Comparison of ENCODE assay signal across 29 mouse cellular contexts in the genomic region with DNA sequence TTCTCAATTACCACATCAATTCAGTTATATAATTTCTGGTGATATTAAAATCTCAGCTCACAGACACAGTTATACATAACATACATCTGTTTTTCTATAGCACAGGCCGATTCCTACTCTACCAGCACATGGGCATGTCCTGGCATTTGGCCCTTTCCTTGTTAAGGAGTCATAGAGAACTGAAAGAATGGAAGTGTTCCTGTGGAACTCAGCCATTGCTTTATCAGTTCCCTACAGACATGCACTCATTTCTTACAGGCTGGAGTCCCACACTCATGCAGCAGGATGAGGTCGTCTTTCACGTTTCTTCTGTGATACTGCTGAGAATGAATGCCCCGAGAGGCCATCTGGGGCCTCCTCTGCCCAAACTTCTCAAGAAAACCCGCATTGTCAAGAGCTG. TPM values are rescaled to one million over a fixed set of nuclear protein-coding genes. Genes with fewer than 3 reads are reported as not detected.
"Had no signal": no experiment of that assay in that cellular context is flagged by ENCODE, and none has a peak within 500 bp of the region (broad histone marks: within the 10 kb centered on the region; RNA-seq: fewer than 3 reads in every experiment).

No protein-coding gene starts in this region.

- DNase-seq: gastrocnemius, adult 2 months; gastrocnemius, postnatal 10 days; gastrocnemius, postnatal 25 days; heart, adult 2 months; heart, postnatal 10 days; heart, postnatal 4 days; kidney, adult 11 months; kidney, adult 2 months; kidney, adult 9 months; kidney, postnatal 14 days; kidney, postnatal 36 days; layer of hippocampus, adult 9-11 months; layer of hippocampus, postnatal 36 days; left cerebral cortex, postnatal 4 days had no signal

- ATAC-seq: hindbrain, embryonic 16.5 days; inflammation-experienced regulatory T-cells, adult 6 months; intestine, embryonic 15.5 days; liver, embryonic 12.5 days had no signal

- H3K9ac ChIP-seq: heart, embryonic 12.5 days; hindbrain, embryonic 12.5 days; hindbrain, embryonic 14.5 days; intestine, embryonic 15.5 days; kidney, embryonic 15.5 days; limb, embryonic 13.5 days; limb, embryonic 15.5 days; liver, embryonic 12.5 days; liver, embryonic 14.5 days had no signal

- H3K4me3 ChIP-seq: gastrocnemius, adult 2 months; heart, adult 2 months; heart, embryonic 12.5 days; hindbrain, embryonic 10.5 days; hindbrain, embryonic 12.5 days; intestine, embryonic 15.5 days; kidney, embryonic 15.5 days; limb, embryonic 13.5 days; limb, embryonic 15.5 days; liver, embryonic 12.5 days had no signal

- H3K27me3 ChIP-seq: heart, embryonic 12.5 days; hindbrain, embryonic 12.5 days; intestine, embryonic 15.5 days; kidney, embryonic 15.5 days; limb, embryonic 15.5 days; liver, embryonic 12.5 days had no signal

- H3K27ac ChIP-seq: gastrocnemius, adult 2 months; heart, adult 2 months; hindbrain, embryonic 10.5 days; hindbrain, embryonic 12.5 days; hindbrain, embryonic 14.5 days; intestine, embryonic 15.5 days; kidney, embryonic 15.5 days; kidney, postnatal 0 days; limb, embryonic 13.5 days; limb, embryonic 15.5 days; liver, embryonic 12.5 days; liver, embryonic 14.5 days had no signal

- H3K36me3 ChIP-seq: heart, embryonic 12.5 days; hindbrain, embryonic 10.5 days; hindbrain, embryonic 12.5 days; intestine, embryonic 15.5 days; kidney, embryonic 15.5 days; limb, embryonic 13.5 days; limb, embryonic 15.5 days; liver, embryonic 12.5 days had no signal

- H3K4me2 ChIP-seq: heart, embryonic 12.5 days; hindbrain, embryonic 12.5 days; hindbrain, embryonic 14.5 days; intestine, embryonic 15.5 days; kidney, embryonic 15.5 days; limb, embryonic 13.5 days; limb, embryonic 15.5 days; liver, embryonic 12.5 days had no signal

- H3K4me1 ChIP-seq: hindbrain, embryonic 10.5 days; hindbrain, embryonic 12.5 days; intestine, embryonic 15.5 days; liver, embryonic 12.5 days had no signal

- H3K9me3 ChIP-seq: heart, embryonic 12.5 days; hindbrain, embryonic 10.5 days; hindbrain, embryonic 12.5 days; intestine, embryonic 15.5 days; kidney, embryonic 15.5 days; limb, embryonic 13.5 days; limb, embryonic 15.5 days; liver, embryonic 12.5 days had no signal

RNA-seq across cellular contexts. Expression of gene Cxcl1, which starts 33.6 kb away (rescaled TPM):
- polyA plus RNA-seq: heart, embryonic 12.5 days; hindbrain, embryonic 10.5 days; inflammation-experienced regulatory T-cells, adult 6 months had no signal

RNA-seq across cellular contexts. Expression of gene Cxcl2, which starts 46.2 kb away (rescaled TPM):
- polyA plus RNA-seq: heart, embryonic 12.5 days; heart, embryonic 16.5 days; hindbrain, embryonic 10.5 days; hindbrain, embryonic 12.5 days; hindbrain, embryonic 16.5 days; kidney, embryonic 15.5 days; kidney, postnatal 0 days; limb, embryonic 11.5 days; limb, embryonic 15.5 days; liver, embryonic 12.5 days had no signal
